Comparison of ENCODE assay signal across 8 mouse cellular contexts in genomic region chr2:50066246-50066967, GRCm38 (mm10). TPM values are rescaled to one million over a fixed set of nuclear protein-coding genes. Genes with fewer than 3 reads are reported as not detected.
DNase-seq lines count a peak whose midpoint lies in the region; ATAC-seq and TF ChIP-seq lines count a peak whose summit lies in the region.

Gene Lypd6 (plus strand): TSS chr2:50066429.

- under 1% methylated on average over 75 of the region's 76 CpGs for WGBS in embryonic facial prominence, embryonic 13.5 days
- 0% methylated on average over 58 of the region's 76 CpGs for whole genome bisulfite sequencing in limb, embryonic 15.5 days
- under 1% methylated on average over 75 of the region's 76 CpGs for WGBS in midbrain, embryonic 15.5 days
- under 1% methylated on average over 59 of the region's 76 CpGs for WGBS in stomach, postnatal 0 days

- no peak for TF ChIP-seq EP300 in stomach, postnatal 0 days (optimal IDR thresholded peaks at IDR 0.05)

- peak; percentile 41; the same call in 1 of the 2 replicates for TF ChIP-seq CTCF in stomach, postnatal 0 days (IDR thresholded peaks at IDR 0.05; ENCODE audit: low read depth)

- H3K36me3 ChIP-seq in embryonic facial prominence, embryonic 13.5 days, result no peaks in the 10 kb centered on the region
- H3K36me3 ChIP-seq in limb, embryonic 15.5 days, result no peaks in the 10 kb centered on the region
- H3K36me3 ChIP-seq in midbrain, embryonic 15.5 days (replicated peaks), result no peaks in the 10 kb centered on the region
- H3K36me3 ChIP-seq in stomach, postnatal 0 days (ENCODE audit: control insufficient read depth, insufficient read depth, low read length), result no peaks in the 10 kb centered on the region

- peak within 1 kb of the TSS; percentile 65 for H3K4me3 ChIP-seq in embryonic facial prominence, embryonic 13.5 days
- peak within 1 kb of the TSS; percentile 70 for H3K4me3 ChIP-seq in limb, embryonic 15.5 days
- peak within 1 kb of the TSS; percentile 57 for H3K4me3 ChIP-seq in midbrain, embryonic 15.5 days
- peak within 1 kb of the TSS; percentile 66 for H3K4me3 ChIP-seq in stomach, postnatal 0 days (ENCODE audit: low read depth, low read length)

- peak within 1 kb of the TSS; percentile 94 for H3K4me2 ChIP-seq in embryonic facial prominence, embryonic 13.5 days
- H3K4me2 ChIP-seq in limb, embryonic 15.5 days, result peak within 1 kb of the TSS; percentile 92
- peak within 1 kb of the TSS; percentile 84 for H3K4me2 ChIP-seq in midbrain, embryonic 15.5 days
- H3K4me2 ChIP-seq in stomach, postnatal 0 days (replicated peaks; ENCODE audit: low read depth), result peak within 1 kb of the TSS; percentile 92

- H3K27me3 ChIP-seq in embryonic facial prominence, embryonic 13.5 days, result no peaks in the 10 kb centered on the region; the same call in 1 of the 2 replicates
- no peaks in the 10 kb centered on the region for H3K27me3 ChIP-seq in limb, embryonic 15.5 days
- H3K27me3 ChIP-seq in midbrain, embryonic 15.5 days (replicated peaks), result 0 out of 2 replicates have a peak, but pooled peaks cover 7% of the 10 kb centered on the region
- H3K27me3 ChIP-seq in stomach, postnatal 0 days (ENCODE audit: control insufficient read depth, insufficient read depth, low read length), result no peaks in the 10 kb centered on the region

- no peaks in the 10 kb centered on the region for H3K9me3 ChIP-seq in embryonic facial prominence, embryonic 13.5 days
- no peaks in the 10 kb centered on the region for H3K9me3 ChIP-seq in limb, embryonic 15.5 days
- no peaks in the 10 kb centered on the region for H3K9me3 ChIP-seq in midbrain, embryonic 15.5 days
- no peaks in the 10 kb centered on the region for H3K9me3 ChIP-seq in stomach, postnatal 0 days (ENCODE audit: control insufficient read depth, low read length)

- H3K9ac ChIP-seq in embryonic facial prominence, embryonic 13.5 days, result peak within 1 kb of the TSS; percentile 75
- H3K9ac ChIP-seq in limb, embryonic 15.5 days, result peak within 1 kb of the TSS; percentile 33
- peak within 1 kb of the TSS; percentile 37 for H3K9ac ChIP-seq in midbrain, embryonic 15.5 days
- peak within 1 kb of the TSS; percentile 66 for H3K9ac ChIP-seq in stomach, postnatal 0 days (ENCODE audit: low read length)

- H3K4me1 ChIP-seq in embryonic facial prominence, embryonic 13.5 days, result 0 out of 2 replicates have a peak, but pooled peaks cover 4% of the 10 kb centered on the region
- peaks cover 3% of the 10 kb centered on the region; the same call in 1 of the 2 replicates for H3K4me1 ChIP-seq in limb, embryonic 15.5 days
- peaks cover 18% of the 10 kb centered on the region for H3K4me1 ChIP-seq in midbrain, embryonic 15.5 days
- no peaks in the 10 kb centered on the region for H3K4me1 ChIP-seq in stomach, postnatal 0 days (replicated peaks; ENCODE audit: control insufficient read depth, insufficient read depth)

- H3K27ac ChIP-seq in embryonic facial prominence, embryonic 13.5 days, result 0 out of 2 replicates have a peak within 1 kb of the TSS, but pooled peaks have one; percentile 28
- H3K27ac ChIP-seq in limb, embryonic 15.5 days, result peak within 1 kb of the TSS; percentile 12; the same call in 1 of the 2 replicates
- H3K27ac ChIP-seq in midbrain, embryonic 15.5 days, result peak within 1 kb of the TSS; percentile 18
- H3K27ac ChIP-seq in stomach, postnatal 0 days (replicated peaks), result peak within 1 kb of the TSS; percentile 74

- peak; percentile 85 to 87 for DNase-seq in adrenal gland, postnatal 36 days
- peak; percentile 17 to 37 for DNase-seq in heart, adult 9 months (ENCODE audit: low spot score in 2 of 2)
- DNase-seq in kidney, adult 9 months, result peak; percentile 54
- DNase-seq in stomach, postnatal 0 days (ENCODE audit: low spot score), result peak; percentile 90
- DNase-seq in spleen, postnatal 10 days (ENCODE audit: low spot score in 2 of 2), result no peak

- peak; percentile 96 for ATAC-seq in embryonic facial prominence, embryonic 13.5 days (ENCODE audit: insufficient number of reproducible peaks, insufficient read depth, low FRiP score, low TSS enrichment, low read depth)
- peak; percentile 95 for ATAC-seq in limb, embryonic 15.5 days (ENCODE audit: insufficient number of reproducible peaks, low FRiP score, low TSS enrichment, low read depth)
- ATAC-seq in midbrain, embryonic 15.5 days (replicated peaks), result peak; percentile 97
- ATAC-seq in stomach, postnatal 0 days (ENCODE audit: low FRiP score, low TSS enrichment), result peak; percentile 95

RNA-seq across cellular contexts. Expression of gene Lypd6, which starts in this region (rescaled TPM):
- total RNA-seq in adrenal gland, postnatal 36 days (2021), result 10 to 100 TPM in 1 of 2 experiments, 1 to 10 TPM in 1; 6.9 to 24.1 TPM
- polyA plus RNA-seq in embryonic facial prominence, embryonic 13.5 days (2015; fragmentation: Nextera tagmentation; extraction: Ambion mirVana), result 6.4 and 8.1 TPM in 2 replicates
- polyA plus RNA-seq in limb, embryonic 15.5 days (2015; fragmentation: Nextera tagmentation; extraction: Ambion mirVana), result 12.6 and 13.2 TPM in 2 replicates
- 9.2 and 10.4 TPM in 2 replicates for polyA plus RNA-seq in midbrain, embryonic 15.5 days (2015; fragmentation: Nextera tagmentation; extraction: Ambion mirVana)
- 15.9 and 18.8 TPM in 2 replicates for polyA plus RNA-seq in stomach, postnatal 0 days (2015; fragmentation: Nextera tagmentation; extraction: Ambion mirVana)

Comparison
In these comparisons a context has a peak if more than half of its experiments do, and no peak if none do; other contexts are left out.
1. DNase-seq: peak in adrenal gland, postnatal 36 days (2 of 2), heart, adult 9 months (2 of 2), kidney, adult 9 months (single experiment) and stomach, postnatal 0 days (single experiment); none in spleen, postnatal 10 days (0 of 2).
2. H3K27ac ChIP-seq: peak in every context shown above with its lines; median percentile 74 in stomach, postnatal 0 days; 28 in embryonic facial prominence, embryonic 13.5 days; 18 in midbrain, embryonic 15.5 days; 12 in limb, embryonic 15.5 days.
3. Peak in every context shown above with its lines, with median percentiles within 50 percentile points of each other: ATAC-seq, H3K4me2 ChIP-seq, H3K4me3 ChIP-seq and H3K9ac ChIP-seq.